Mouse (Mus musculus): ENCODE results near the gene Dclk1.

The Dclk1 gene

DNA sequence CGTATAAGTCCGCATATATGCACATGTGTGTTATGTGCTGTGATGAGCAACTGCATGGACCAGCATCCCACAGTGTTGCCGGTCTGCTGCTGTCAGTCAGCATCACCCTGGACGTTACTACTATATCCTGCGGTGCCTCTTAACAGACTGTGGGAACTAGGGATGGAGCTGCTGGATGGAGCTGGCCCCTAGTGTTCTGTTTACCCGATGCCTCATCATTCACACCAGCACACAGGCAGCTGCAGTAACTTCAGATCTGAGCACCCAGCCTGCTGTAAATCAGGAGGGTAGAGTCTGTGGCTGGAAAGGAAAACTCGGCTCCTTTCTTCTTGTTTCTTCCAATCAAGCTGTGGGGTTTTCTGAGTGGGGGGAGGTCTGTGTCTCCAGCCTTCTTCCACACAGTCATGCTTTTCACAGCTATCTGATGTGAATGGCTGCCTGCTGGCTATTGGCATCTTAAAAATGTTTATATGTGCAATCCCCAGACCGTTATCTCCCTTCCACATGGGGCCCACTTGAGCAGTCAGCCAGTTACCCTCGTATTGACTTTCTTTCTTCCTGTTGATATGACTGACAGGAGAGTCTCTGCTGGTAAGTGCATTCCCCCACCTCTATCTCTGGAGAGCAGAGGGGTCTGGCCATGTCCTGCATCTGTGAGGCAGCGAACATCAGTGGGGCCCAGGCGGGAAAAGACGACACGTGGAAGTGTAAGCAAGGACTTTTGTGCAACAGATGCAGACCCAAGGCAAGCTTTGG is 301.9 kb downstream of the Dclk1 start:
- DNase-seq: no peak

- DNase-seq: no peak
Observed at GRCm38 (mm10) chr3:55545296-55545695, 303.1 kb downstream of the Dclk1 start.

- DNase-seq: no peak
Observed at GRCm38 (mm10) chr3:55545916-55546315, 303.8 kb downstream of the Dclk1 start.

- no peak for DNase-seq
Observed at GRCm38 (mm10) chr3:55547106-55547505, 304.9 kb downstream of the Dclk1 start.

- no peak for DNase-seq
Observed at GRCm38 (mm10) chr3:55549376-55549775, 307.2 kb downstream of the Dclk1 start.

GRCm38 (mm10) chr3:55550962-55551361 is 308.8 kb downstream of the Dclk1 start:
- no peak for DNase-seq

DNA sequence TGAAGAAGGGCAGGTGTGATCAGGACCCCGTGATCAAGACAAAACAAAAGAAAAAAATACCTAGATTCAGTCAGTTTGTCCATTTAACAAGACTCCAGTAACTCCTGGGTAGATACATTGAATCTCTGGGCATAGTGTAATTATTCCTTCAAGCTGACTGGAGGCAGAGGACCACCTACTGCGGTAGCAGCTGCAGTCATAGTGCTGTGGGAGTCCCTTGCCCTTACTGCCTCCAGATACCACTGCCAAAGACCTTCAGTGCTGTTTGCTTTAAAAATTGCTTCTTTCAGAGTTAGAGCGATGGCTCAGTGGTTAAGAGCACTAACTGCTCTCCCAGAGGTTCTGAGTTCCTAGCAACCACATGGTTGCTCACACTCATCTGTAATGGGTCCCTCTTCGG is 309.7 kb downstream of the Dclk1 start:
- DNase-seq: no peak

DNA sequence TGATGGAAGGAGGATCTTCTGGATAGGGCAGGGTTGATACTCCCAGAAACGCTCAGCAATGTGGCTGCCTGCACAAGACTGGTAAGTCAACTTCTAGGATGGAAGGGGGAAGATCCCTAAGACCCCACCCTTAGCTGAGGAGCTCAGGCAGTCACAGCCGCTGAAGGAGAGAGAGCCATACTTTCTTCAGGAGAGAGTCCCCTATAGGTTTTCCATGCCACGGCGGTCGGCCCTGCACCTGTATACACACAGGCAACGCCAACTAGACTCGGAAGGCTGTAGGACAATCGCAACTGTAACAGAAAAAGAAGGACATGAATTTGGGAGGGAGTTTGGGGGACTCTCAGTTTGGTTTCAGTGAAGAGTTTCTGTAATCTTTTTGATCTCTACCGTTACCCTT is 310.9 kb downstream of the Dclk1 start:
- DNase-seq: no peak

GRCm38 (mm10) chr3:55555848-55556247 is 313.7 kb downstream of the Dclk1 start:
- DNase-seq: no peak

DNA sequence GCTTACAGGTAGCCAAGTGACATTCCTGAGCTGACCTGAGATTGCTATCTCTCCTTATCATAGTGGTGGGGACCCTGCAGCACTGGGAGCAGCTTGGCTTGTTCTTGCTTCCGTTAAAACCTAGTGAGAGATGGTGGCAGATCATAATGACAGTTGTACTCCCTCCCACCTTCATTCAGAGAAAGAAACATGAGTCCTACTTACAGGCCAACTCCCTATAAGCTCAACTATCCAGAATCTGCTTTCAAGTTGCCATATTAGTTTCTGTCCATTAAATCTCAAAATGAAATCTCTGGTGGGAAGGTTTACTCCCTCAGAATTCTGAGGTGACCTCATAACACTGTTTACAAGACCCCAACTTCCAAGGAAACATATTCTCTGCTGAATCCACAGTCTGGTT is 316.4 kb downstream of the Dclk1 start:
- no peak for DNase-seq

DNA sequence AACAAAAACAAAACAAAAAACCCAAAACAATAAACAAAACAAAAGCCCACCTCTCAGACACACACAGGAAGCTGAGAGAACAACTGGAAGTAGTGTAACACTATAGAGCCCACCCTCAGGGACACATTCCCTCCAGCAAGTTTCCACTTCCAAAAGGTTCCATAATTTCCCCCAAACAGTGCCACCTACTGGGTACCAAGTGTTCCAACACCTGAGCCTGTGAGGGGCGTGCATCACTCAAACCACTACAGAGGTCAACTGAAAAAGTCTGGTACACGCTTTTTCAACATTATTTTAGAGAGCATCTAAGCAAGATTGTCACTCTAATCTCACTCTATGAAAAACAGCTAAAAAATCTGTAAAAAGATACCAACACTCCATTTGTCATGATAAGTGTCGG is 325.3 kb downstream of the Dclk1 start:
- DNase-seq: no peak

- no peak for DNase-seq
Observed at GRCm38 (mm10) chr3:55569539-55569938, 327.4 kb downstream of the Dclk1 start.

GRCm38 (mm10) chr3:55571034-55571433 is 328.9 kb downstream of the Dclk1 start:
- DNase-seq: no peak

DNA sequence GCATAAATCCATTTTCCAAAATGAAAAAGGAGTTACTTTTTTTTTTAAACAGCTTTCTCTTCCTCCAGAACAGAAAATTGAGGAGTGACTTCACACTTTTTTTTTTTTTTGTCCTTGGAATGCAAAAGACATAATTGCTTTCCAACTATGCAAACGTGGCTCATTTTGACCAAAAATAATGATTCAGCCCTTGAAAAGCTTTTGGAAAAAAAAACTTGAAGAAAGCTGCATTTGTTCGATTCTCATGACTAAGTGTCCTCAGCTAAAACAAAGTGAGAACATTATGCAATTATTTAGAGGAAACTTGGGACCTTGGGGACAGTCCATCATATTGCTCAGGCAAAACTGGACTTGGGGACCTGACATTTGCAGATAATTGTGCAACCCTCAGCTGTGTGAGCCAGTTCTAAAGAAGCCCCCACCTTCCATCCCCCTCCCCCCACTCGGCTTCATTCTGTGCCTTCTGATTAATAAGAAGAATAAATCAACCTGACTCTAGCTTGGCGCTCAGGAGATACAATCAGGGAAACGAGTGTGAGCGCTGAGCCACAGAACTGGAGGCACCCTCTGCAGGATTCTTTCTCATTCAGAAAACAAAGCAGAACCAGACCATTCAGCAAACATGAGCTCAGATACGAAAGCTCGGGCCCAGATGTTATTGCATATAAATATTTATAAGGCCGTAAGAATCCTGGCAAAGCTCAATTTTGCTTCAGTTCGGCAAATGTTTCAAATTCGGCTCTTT is 329.6 kb downstream of the Dclk1 start:
- DNase-seq: no peak

DNA sequence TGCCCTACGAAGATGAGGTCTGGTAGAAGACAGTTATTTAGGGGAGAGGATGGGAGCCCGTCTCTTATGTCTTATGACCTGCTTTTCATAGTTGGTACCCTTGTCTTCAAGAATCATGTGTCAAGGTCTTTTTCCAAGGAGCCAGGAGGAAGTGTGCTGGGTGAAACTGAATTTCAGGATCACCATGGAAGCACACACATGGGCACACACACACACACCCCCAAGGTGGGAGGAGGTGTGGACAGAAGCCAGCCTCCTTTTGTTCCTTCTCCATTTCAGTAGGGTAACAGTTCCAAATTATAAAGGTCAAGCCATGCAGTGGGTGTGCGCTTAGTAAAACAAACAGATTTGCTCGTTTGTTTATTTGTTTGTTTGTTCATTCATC is 330.1 kb downstream of the Dclk1 start:
- no peak for DNase-seq

DNA sequence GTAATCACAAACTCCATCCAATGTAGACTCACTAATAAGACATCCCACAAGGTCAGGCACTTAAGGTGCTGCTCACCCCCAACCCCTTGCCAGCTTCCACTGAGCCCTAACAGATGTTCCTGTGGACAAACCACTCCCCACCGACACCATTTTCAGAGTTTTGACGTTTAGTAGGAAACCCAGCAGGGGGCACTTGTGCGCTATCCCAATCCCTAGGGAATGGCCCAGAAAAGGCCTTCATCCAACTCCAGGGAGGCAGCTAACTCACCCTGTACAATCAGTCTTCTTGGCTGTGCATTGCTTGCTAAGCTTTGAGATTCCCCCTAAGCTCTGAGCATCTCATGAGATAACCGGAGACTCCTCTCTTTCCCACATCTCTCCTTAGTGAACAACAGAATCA is 331.8 kb downstream of the Dclk1 start:
- no peak for DNase-seq

DNA sequence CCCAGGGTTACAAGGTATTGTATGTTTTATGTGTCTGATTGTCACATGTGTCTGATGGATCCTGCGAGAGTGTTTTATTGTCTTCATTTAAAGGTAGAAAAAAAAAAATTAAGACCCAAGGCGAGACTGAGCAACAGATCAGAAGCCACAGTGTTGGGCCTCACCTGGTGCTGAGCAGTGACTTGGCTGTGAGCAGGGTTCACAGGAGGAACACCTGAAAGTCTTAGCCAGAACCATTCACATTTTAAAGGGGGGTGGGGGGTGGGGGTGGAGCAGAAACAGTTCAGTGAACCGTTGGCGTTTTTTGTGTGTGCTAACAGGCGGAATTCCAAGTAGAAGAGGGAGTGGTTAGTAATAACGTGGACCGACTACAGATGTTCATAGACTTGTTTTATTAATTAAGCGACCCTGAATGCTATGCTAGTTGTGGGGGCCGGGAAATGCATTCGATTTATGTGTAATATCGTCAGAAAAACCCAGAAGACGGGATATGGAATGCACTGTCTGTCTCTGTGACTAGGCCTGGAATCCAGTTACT is 345.3 kb downstream of the Dclk1 start:
- DNase-seq: no peak

DNA sequence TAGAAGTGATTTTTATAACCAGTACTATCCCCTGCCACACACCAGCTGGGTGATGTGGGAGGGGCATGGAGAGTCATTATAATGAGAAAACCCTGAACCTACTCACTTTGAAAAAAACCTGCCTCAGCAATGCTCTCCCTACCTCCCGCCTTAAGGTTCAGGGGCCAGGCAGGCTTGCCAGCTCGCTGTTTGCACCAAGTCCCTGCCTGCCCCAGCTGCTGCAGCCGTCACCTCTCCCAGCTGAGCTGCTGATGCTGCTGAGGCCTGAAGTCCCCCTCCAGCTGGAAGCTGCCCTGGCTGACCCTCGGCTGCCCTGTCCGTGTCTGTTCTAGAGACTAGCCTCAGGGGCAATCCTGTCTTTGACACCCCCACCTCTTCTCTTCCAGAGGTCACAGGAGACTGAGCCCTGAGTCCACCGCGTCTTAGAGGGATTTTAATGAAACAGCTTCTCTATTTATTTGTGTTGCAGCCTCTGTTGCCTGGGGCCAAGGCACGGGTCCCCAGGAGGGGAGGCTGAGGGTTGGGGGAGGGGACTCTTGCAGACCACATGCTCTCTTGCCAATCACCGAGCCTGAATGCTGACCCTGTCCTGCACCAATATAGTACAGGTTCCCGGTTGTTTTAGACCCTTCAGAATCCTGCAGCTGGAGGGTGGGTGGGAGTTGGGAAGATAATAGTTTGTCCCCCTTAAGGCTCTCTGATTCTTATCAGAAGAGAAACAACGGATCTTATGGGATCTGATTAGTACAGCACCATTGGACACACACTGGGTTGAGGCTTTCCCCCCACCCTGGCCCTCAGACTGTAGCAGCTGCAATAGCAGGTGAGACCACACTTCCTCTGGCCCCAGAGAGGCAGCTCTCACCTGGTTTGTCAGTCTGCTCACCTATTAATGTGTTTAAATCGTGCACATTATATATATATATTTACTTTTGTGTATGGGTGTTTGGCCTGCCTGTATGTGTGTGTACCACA is 346.1 kb downstream of the Dclk1 start:
- DNase-seq: no peak

Measured in B cell, adult 2 months (primary cell).